Mouse (Mus musculus) lung, postnatal 0 days (tissue): Measurements from ENCODE around the gene Srp9. TPM values are rescaled to one million over a fixed set of nuclear protein-coding genes. Genes with fewer than 3 reads are reported as not detected.

Experiments
- ATAC-seq: fragments of 200-750 bp; cut with Nextera tagmentation; 2 replicates; pipeline ENCODE4 v1.8.0; 2017; ENCODE audit warnings: moderate library complexity
- DNase-seq: peaks from one replicate; pipeline ENCODE4 v3.0.0-alpha.2; 2016; ENCODE audit warnings: low spot score
- H3K27ac ChIP-seq: fragments of 300-500 bp; sonication (generic); 2 replicates; pipeline ENCODE4 v1.5.1; 2014; ENCODE audit warnings: antibody characterized with exemption, mild to moderate bottlenecking, low read length, mixed read lengths
- H3K27me3 ChIP-seq: fragments of 300-500 bp; sonication (generic); replicated peaks from 2 replicates; pipeline ENCODE4 v1.6.1; 2014; ENCODE audit warnings: low read length, mixed read lengths; ENCODE audit not compliant: insufficient read depth
- H3K36me3 ChIP-seq: fragments of 300-500 bp; sonication (generic); 2 replicates; pipeline ENCODE4 v1.6.1; 2014; ENCODE audit warnings: low read length, mixed read lengths; ENCODE audit not compliant: insufficient read depth
- H3K4me1 ChIP-seq: fragments of 300-500 bp; sonication (generic); 2 replicates; pipeline ENCODE4 v1.6.1; 2014; ENCODE audit warnings: antibody characterized with exemption, low read depth, low read length, mixed read lengths; ENCODE audit not compliant: insufficient read depth
- H3K4me2 ChIP-seq: fragments of 300-500 bp; sonication (generic); replicated peaks from 2 replicates; pipeline ENCODE4 v1.6.1; 2014; ENCODE audit warnings: low read depth, mild to moderate bottlenecking, low read length, moderate library complexity, mixed read lengths
- H3K4me3 ChIP-seq: fragments of 300-500 bp; sonication (generic); 2 replicates; pipeline ENCODE4 v1.5.1; 2014; ENCODE audit warnings: low read depth, low read length
- H3K9ac ChIP-seq: fragments of 300-500 bp; sonication (generic); replicated peaks from 2 replicates; pipeline ENCODE4 v1.6.1; 2014; ENCODE audit warnings: low read depth, mild to moderate bottlenecking
- H3K9me3 ChIP-seq: fragments of 300-500 bp; sonication (generic); 2 replicates; pipeline ENCODE4 v1.6.1; 2016; ENCODE audit warnings: low read length, mixed read lengths
- CTCF ChIP-seq: IDR thresholded peaks from 2 replicates; pipeline ENCODE4 v1.5.1; 2016; ENCODE audit warnings: antibody characterized with exemption, mild to moderate bottlenecking
- EP300 ChIP-seq: IDR thresholded peaks from 2 replicates; pipeline ENCODE4 v1.6.1; 2016; ENCODE audit warnings: antibody characterized with exemption, mild to moderate bottlenecking, control low read depth
- WGBS: fragments of 180-500 bp; shearing (Covaris S2); extraction: QIAGEN DNeasy Blood & Tissue Kit; methylation state at CpG from one replicate; pipeline ENCODE4 v1.1.7; 2014; 5-methylcytosine and 5-hydroxymethylcytosine counted together
- polyA plus RNA-seq: library from polyadenylated mRNA; unstranded; fragments of >200 nt; fragmentation: Nextera tagmentation; extraction: Ambion mirVana; gene quantifications from 2 replicates; pipeline ENCODE4 v1.2.1, GENCODE M21; 2015

Srp9 gene
- polyA plus RNA-seq, 1 experiment from 2014 or later: 146 TPM

GRCm38 (mm10) chr1:182093407-182093806 lies 31.1 kb upstream of the Srp9 start:
- no peaks in the 10 kb centered on the region for H3K27me3 ChIP-seq

DNA sequence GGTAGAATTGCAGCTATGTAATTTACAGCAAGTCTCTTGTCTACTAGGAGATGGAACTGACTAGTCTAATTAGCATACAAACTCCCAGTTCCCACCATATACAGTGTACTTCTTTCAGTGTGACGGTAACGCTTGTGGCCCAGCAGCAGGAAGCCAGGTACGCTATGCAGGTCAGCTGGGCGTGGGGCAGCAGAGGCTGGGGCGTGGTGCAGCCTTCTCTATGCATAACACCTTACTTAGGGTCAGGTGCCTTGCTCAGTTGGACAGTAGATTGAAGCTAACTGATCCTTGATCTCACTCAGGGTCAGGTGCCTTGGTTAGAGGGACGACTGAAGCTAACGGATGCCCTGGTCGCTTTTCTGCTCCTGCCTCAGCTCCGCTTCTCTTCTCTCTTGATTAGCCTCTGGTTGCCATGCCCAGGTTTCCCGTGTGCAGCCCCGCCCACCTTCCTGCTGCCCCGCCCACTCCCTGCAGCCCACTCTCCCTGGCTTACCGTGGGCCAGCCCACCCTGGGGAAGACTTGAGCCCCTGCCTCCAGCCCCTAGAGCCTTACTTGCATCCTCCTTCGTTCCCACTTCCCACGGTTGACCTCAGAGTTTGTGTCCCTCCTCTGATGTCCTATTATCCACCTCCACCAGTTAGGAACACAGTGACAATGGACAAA lies 29.9 kb upstream of the Srp9 start:
- Histone ChIP-seq H3K36me3 (no peaks in the 10 kb centered on the region), H3K9me3 (no peaks in the 10 kb centered on the region), H3K9ac (no peak overlapping the region), H3K27ac (no peak overlapping the region), H3K27me3 (no peaks in the 10 kb centered on the region), H3K4me2 (no peak overlapping the region), H3K4me3 (no peak overlapping the region), H3K4me1 (peaks cover 15% of the 10 kb centered on the region; the same call in 1 of the 2 replicates)
- 36% methylated on average over 15 of the region's 15 CpGs for WGBS
- TF ChIP-seq EP300 (no peak), CTCF (no peak)
- DNase-seq (no peak), ATAC-seq (no peak)

More at GRCm38 (mm10) chr1:182093407-182093806, 31.1 kb upstream of the Srp9 start:
- no peak for TF ChIP-seq CTCF
- TF ChIP-seq EP300: no peak
- Histone ChIP-seq H3K9ac (no peak overlapping the region), H3K36me3 (no peaks in the 10 kb centered on the region), H3K4me1 (peaks cover 24% of the 10 kb centered on the region; the same call in 1 of the 2 replicates), H3K9me3 (no peaks in the 10 kb centered on the region), H3K4me2 (no peak overlapping the region), H3K27ac (no peak overlapping the region), H3K4me3 (no peak overlapping the region)
- DNase-seq (no peak), ATAC-seq (no peak)
- WGBS: 83% methylated on average over 5 of the region's 5 CpGs

DNA sequence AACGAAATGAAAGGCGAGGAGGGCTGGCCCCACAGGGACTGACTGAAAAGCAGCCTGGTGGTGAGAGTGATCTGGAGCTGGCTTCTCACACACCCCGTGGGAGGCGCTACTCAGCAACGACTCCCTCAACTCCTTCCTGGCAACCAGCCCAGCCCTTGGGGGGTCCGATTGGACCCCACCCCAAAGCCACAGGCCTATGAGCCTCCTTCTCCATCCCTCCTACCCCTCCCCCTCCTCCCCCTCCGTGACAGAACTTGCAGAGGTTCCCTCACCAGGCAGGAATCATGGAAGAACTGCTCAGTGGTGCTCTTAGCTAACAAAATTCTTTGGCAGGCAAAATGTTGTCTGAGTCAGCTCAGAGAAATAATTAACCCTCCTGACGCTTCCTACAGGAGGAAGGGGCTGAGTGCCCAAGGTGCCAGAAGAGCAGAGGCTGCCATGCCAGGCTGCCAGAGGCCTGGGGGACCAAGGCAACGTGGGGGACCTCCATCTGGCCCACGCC lies 29.2 kb upstream of the Srp9 start:
- Histone ChIP-seq H3K27ac (no peak overlapping the region), H3K36me3 (no peaks in the 10 kb centered on the region), H3K9ac (no peak overlapping the region), H3K4me1 (peaks cover 11% of the 10 kb centered on the region; the same call in 1 of the 2 replicates), H3K4me2 (no peak overlapping the region), H3K9me3 (no peaks in the 10 kb centered on the region), H3K27me3 (no peaks in the 10 kb centered on the region), H3K4me3 (no peak overlapping the region)
- ATAC-seq (peak; percentile 31), DNase-seq (peak; percentile 71)
- 18% methylated on average over 10 of the region's 10 CpGs for WGBS
- TF ChIP-seq CTCF (peak; percentile 26), EP300 (no peak)

DNA sequence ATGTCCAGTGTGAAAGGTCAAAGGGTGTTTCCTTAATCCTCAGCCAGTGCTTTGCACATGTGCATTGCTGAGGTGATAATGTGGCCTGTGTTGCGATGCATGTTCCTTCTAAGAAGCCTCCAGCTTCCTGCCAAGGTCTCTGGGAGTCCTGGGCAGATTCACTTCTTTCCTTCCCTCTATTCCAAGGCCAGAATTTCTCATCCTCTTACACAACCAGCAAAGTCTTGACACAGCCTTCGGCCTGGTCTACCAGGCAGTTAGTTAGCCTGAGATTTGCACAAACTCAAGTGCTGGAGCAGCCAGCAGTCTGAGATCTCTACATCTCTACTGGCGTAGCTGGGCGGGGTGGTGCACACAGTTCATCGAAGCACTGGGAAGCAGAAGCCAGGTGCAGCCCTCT lies 27.8 kb upstream of the Srp9 start:
- Histone ChIP-seq H3K4me3 (no peak overlapping the region), H3K9ac (no peak overlapping the region), H3K36me3 (no peaks in the 10 kb centered on the region), H3K4me1 (peaks cover 3% of the 10 kb centered on the region; the same call in 1 of the 2 replicates), H3K9me3 (no peaks in the 10 kb centered on the region), H3K4me2 (no peak overlapping the region), H3K27me3 (no peaks in the 10 kb centered on the region), H3K27ac (no peak overlapping the region)
- DNase-seq (no peak), ATAC-seq (no peak)
- 58% methylated on average over 5 of the region's 5 CpGs for WGBS
- TF ChIP-seq CTCF (no peak), EP300 (no peak)

DNA sequence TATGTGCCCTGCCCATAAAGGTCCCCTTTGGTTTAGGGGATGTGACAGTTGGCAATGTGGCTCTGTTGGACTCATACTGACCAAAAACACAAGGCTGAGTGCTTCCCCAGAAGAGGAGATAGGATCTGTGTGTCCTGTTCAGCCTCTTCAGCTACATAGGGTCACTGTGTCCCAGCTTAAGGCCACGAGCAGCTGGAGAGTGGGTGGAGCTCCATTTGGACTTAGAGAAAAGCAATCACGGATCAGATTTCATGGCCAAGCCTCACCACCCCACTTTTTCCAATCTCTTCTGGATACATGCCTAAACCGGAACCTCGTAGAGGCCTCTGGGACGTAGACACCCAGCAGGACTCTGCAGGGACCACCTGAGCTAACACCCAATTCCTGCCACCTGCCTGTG lies 25.5 kb upstream of the Srp9 start:
- H3K9me3 ChIP-seq: no peaks in the 10 kb centered on the region
- H3K27me3 ChIP-seq: no peaks in the 10 kb centered on the region
- no peak overlapping the region for H3K4me3 ChIP-seq
- WGBS: 32% methylated on average over 5 of the region's 5 CpGs
- ATAC-seq (peak; percentile 47), DNase-seq (peak; percentile 57)
- H3K9ac ChIP-seq: no peak overlapping the region
- H3K36me3 ChIP-seq: no peaks in the 10 kb centered on the region
- H3K4me1 ChIP-seq: no peaks in the 10 kb centered on the region; the same call in 1 of the 2 replicates
- no peak for TF ChIP-seq EP300
- TF ChIP-seq CTCF: no peak
- H3K4me2 ChIP-seq: no peak overlapping the region
- no peak overlapping the region for H3K27ac ChIP-seq

DNA sequence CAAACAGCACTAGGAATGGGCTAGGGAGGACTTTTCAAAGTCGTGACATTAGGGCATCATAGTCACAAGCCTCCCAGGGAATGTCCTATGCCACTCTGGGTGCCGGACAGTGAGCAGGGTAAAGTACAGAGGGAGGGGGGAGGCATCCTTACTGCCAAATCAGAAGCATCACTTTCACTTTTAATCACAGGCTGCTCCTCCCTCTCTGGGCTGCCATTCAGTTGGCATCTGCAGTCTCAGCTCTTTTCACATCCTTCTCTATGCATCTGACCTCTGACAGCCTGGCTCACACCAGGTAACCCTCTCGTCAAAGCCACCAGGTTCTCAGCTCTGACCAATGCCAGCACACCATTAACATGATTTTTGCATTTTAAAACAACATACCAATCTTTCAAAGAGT lies 24.1 kb upstream of the Srp9 start:
- no peak overlapping the region for H3K4me2 ChIP-seq
- no peaks in the 10 kb centered on the region for H3K36me3 ChIP-seq
- TF ChIP-seq EP300 (no peak), CTCF (no peak)
- no peak overlapping the region for H3K27ac ChIP-seq
- 71% methylated on average over 3 of the region's 3 CpGs for WGBS
- DNase-seq (no peak), ATAC-seq (no peak)
- H3K9me3 ChIP-seq: no peaks in the 10 kb centered on the region
- no peaks in the 10 kb centered on the region for H3K27me3 ChIP-seq
- H3K4me3 ChIP-seq: no peak overlapping the region
- no peaks in the 10 kb centered on the region; the same call in 1 of the 2 replicates for H3K4me1 ChIP-seq
- no peak overlapping the region for H3K9ac ChIP-seq
